Mouse (Mus musculus) frontal cortex, postnatal 14 days (tissue): ENCODE results near the gene Copg2.

ENCODE experiments used
- DNase-seq, 2 experiments: peaks; one replicate each; pipeline ENCODE4 v3.0.0; 2022; ENCODE audit warnings: low spot score in 2 of 2

Gene Copg2

GRCm38 (mm10) chr6:30896195-30896985, at the start of gene Copg2:
Gene Copg2 (minus strand): TSS chr6:30896794.
- peak; percentile 88 to 91 for DNase-seq

GRCm38 (mm10) chr6:30939264-30939663, 42.7 kb upstream of the Copg2 start:
- DNase-seq, result no peak

GRCm38 (mm10) chr6:30922821-30923220, 26.2 kb upstream of the Copg2 start:
- DNase-seq, result no peak

GRCm38 (mm10) chr6:30921826-30922225, 25.2 kb upstream of the Copg2 start:
- DNase-seq, result no peak

- DNase-seq, result peak; percentile 34 to 43
Observed at GRCm38 (mm10) chr6:30920834-30921675, 24.5 kb upstream of the Copg2 start.

GRCm38 (mm10) chr6:30915473-30915872, 18.9 kb upstream of the Copg2 start, which contains the start of gene Tsga13:
Gene Tsga13 (minus strand): TSS chr6:30915573.
- no peak for DNase-seq

- peak; percentile 42 to 46 for DNase-seq
Observed at GRCm38 (mm10) chr6:30907970-30908369, 11.4 kb upstream of the Copg2 start.

GRCm38 (mm10) chr6:30904911-30905310, 8.3 kb upstream of the Copg2 start:
- DNase-seq, result no peak

- no peak for DNase-seq
Observed at GRCm38 (mm10) chr6:30904033-30904432, 7.4 kb upstream of the Copg2 start.

GRCm38 (mm10) chr6:30897520-30897919, 926 bp upstream of the Copg2 start:
- no peak for DNase-seq

- DNase-seq, result no peak
Observed at GRCm38 (mm10) chr6:30896986-30897327, 363 bp upstream of the Copg2 start.

- no peak for DNase-seq
Observed at GRCm38 (mm10) chr6:30895819-30896194, 787 bp downstream of the Copg2 start.

- DNase-seq, result no peak
Observed at GRCm38 (mm10) chr6:30893081-30893480, 3.5 kb downstream of the Copg2 start.

- no peak for DNase-seq
Observed at GRCm38 (mm10) chr6:30891761-30892160, 4.8 kb downstream of the Copg2 start.

GRCm38 (mm10) chr6:30884856-30885255, 11.7 kb downstream of the Copg2 start:
- DNase-seq, result no peak

GRCm38 (mm10) chr6:30883491-30883890, 13.1 kb downstream of the Copg2 start:
- no peak for DNase-seq

GRCm38 (mm10) chr6:30876661-30877060, 19.9 kb downstream of the Copg2 start:
- DNase-seq, result no peak

GRCm38 (mm10) chr6:30866501-30866900, 30.1 kb downstream of the Copg2 start:
- DNase-seq, result no peak

- no peak for DNase-seq
Observed at GRCm38 (mm10) chr6:30865031-30865678, 31.4 kb downstream of the Copg2 start.

GRCm38 (mm10) chr6:30855956-30856355, 40.6 kb downstream of the Copg2 start:
- no peak for DNase-seq

GRCm38 (mm10) chr6:30855205-30855604, 41.4 kb downstream of the Copg2 start:
- no peak for DNase-seq

GRCm38 (mm10) chr6:30849818-30850217, 46.8 kb downstream of the Copg2 start:
- DNase-seq, result no peak
